Mouse (Mus musculus) G1E (cell line): ENCODE data around the gene Smyd4.

ENCODE experiments used
- CTCF ChIP-seq: IDR thresholded peaks from 2 replicates; pipeline ENCODE4 v1.5.1; 2012; ENCODE audit warnings: low read depth, low read length, inconsistent platforms, mixed read lengths
- GATA1 ChIP-seq: IDR thresholded peaks from 2 replicates; pipeline ENCODE4 v1.6.1; 2012; ENCODE audit warnings: borderline replicate concordance, low read length, inconsistent platforms, mixed read lengths
- POLR2AphosphoS5 ChIP-seq: IDR thresholded peaks from 2 replicates; pipeline ENCODE4 v1.6.1; 2012; ENCODE audit warnings: low read depth, low read length, inconsistent platforms; ENCODE audit not compliant: insufficient replicate concordance

GRCm38 (mm10) chr11:75355475-75355874 is 7.2 kb downstream of the Smyd4 start:
- no peak for TF ChIP-seq CTCF
- TF ChIP-seq GATA1: no peak
- no peak for TF ChIP-seq POLR2AphosphoS5
